Mouse (Mus musculus) midbrain, postnatal 0 days (tissue): ENCODE measurements at regions not wholly inside any gene's neighbourhood (a gene's known extent, or its start where the extent isn't known, plus 50 kb on each side); places are given as distances from the start of the nearest gene placed in this dataset.

Experiments used
- ATAC-seq: fragments of 200-750 bp; cut with Nextera tagmentation; 2 replicates; pipeline ENCODE4 v1.8.0; 2017; ENCODE audit warnings: moderate number of reproducible peaks, mild to moderate bottlenecking, moderate TSS enrichment, moderate library complexity; ENCODE audit not compliant: low FRiP score
- DNase-seq: peaks from one replicate; pipeline ENCODE4 v3.0.0-alpha.2; 2015; ENCODE audit warnings: low spot score
- H3K27ac ChIP-seq: fragments of 300-500 bp; sonication (generic); 2 replicates; pipeline ENCODE4 v1.5.1; 2014; ENCODE audit warnings: low read depth, mild to moderate bottlenecking, low read length, mixed read lengths
- H3K27me3 ChIP-seq: fragments of 300-500 bp; sonication (generic); 2 replicates; pipeline ENCODE4 v1.6.1; 2014; ENCODE audit warnings: low read length, control low read depth, mixed read lengths; ENCODE audit not compliant: insufficient read depth
- H3K36me3 ChIP-seq: fragments of 300-500 bp; sonication (generic); 2 replicates; pipeline ENCODE4 v1.6.1; 2014; ENCODE audit warnings: low read length, control low read depth, mixed read lengths; ENCODE audit not compliant: insufficient read depth
- H3K4me1 ChIP-seq: fragments of 300-500 bp; sonication (generic); 2 replicates; pipeline ENCODE4 v1.6.1; 2014; ENCODE audit warnings: mild to moderate bottlenecking, control low read depth, antibody characterized with exemption, low read length, mixed read lengths; ENCODE audit not compliant: insufficient read depth
- H3K4me2 ChIP-seq: fragments of 300-500 bp; sonication (generic); 2 replicates; pipeline ENCODE4 v1.6.1; 2014; ENCODE audit warnings: low read depth, mild to moderate bottlenecking, low read length, mixed read lengths; ENCODE audit not compliant: poor library complexity, severe bottlenecking
- H3K4me3 ChIP-seq: fragments of 300-500 bp; sonication (generic); 2 replicates; pipeline ENCODE4 v1.5.1; 2014; ENCODE audit warnings: low read depth, mild to moderate bottlenecking, low read length, moderate library complexity
- H3K9ac ChIP-seq: fragments of 300-500 bp; sonication (generic); replicated peaks from 2 replicates; pipeline ENCODE4 v1.6.1; 2014; ENCODE audit warnings: mild to moderate bottlenecking, low read length, moderate library complexity, mixed read lengths; ENCODE audit not compliant: poor library complexity, severe bottlenecking
- H3K9me3 ChIP-seq: fragments of 300-500 bp; sonication (generic); 2 replicates; pipeline ENCODE4 v1.6.1; 2016; ENCODE audit warnings: low read length, control low read depth
- CTCF ChIP-seq: IDR thresholded peaks from 2 replicates; pipeline ENCODE4 v1.5.1; 2016; ENCODE audit warnings: antibody characterized with exemption, mild to moderate bottlenecking
- WGBS: fragments of 180-500 bp; shearing (Covaris S2); extraction: QIAGEN DNeasy Blood & Tissue Kit; methylation state at CpG from one replicate; pipeline ENCODE4 v1.1.7; 2014; 5-methylcytosine and 5-hydroxymethylcytosine counted together

- Histone ChIP-seq H3K4me3 (no peak overlapping the region), H3K27me3 (no peaks in the 10 kb centered on the region), H3K4me1 (no peaks in the 10 kb centered on the region), H3K36me3 (no peaks in the 10 kb centered on the region), H3K4me2 (no peak overlapping the region), H3K9ac (no peak overlapping the region), H3K9me3 (no peaks in the 10 kb centered on the region), H3K27ac (no peak overlapping the region)
- DNase-seq (no peak), ATAC-seq (no peak)
- no peak for TF ChIP-seq CTCF
- 95% methylated on average over 1 of the region's 1 CpGs for WGBS
These were observed 295.9 kb downstream of the Lrrc3b start for GRCm38 (mm10) chr14:15142839-15143238.

GRCm38 (mm10) chr14:15148516-15148915 lies 290.3 kb downstream of the Lrrc3b start:
- no peak for DNase-seq
- ATAC-seq, result no peak
- Histone ChIP-seq H3K27me3 (no peaks in the 10 kb centered on the region), H3K4me2 (no peak overlapping the region), H3K9me3 (no peaks in the 10 kb centered on the region), H3K4me1 (no peaks in the 10 kb centered on the region), H3K9ac (no peak overlapping the region), H3K27ac (no peak overlapping the region), H3K36me3 (no peaks in the 10 kb centered on the region), H3K4me3 (no peak overlapping the region)
- TF ChIP-seq CTCF, result no peak
- WGBS, result 90% methylated on average over 1 of the region's 1 CpGs
